27 mouse cellular contexts compared by ENCODE assay signal in genomic region chr14:117816008-117816407, GRCm38 (mm10).
"Had no signal": no experiment of that assay in that cellular context is flagged by ENCODE, and none has a peak within 500 bp of the region (broad histone marks: within the 10 kb centered on the region; RNA-seq: fewer than 3 reads in every experiment).

No protein-coding gene starts in this region.

- ATAC-seq: forebrain, embryonic 13.5 days; forebrain, embryonic 14.5 days; forebrain, embryonic 15.5 days; forebrain, embryonic 16.5 days; forebrain, postnatal 0 days had no signal

- H3K9ac ChIP-seq: embryonic facial prominence, embryonic 12.5 days; embryonic facial prominence, embryonic 13.5 days; embryonic facial prominence, embryonic 15.5 days; forebrain, embryonic 12.5 days; forebrain, embryonic 13.5 days; forebrain, embryonic 15.5 days; forebrain, postnatal 0 days had no signal

- H3K4me3 ChIP-seq: embryonic facial prominence, embryonic 10.5 days; embryonic facial prominence, embryonic 12.5 days; embryonic facial prominence, embryonic 13.5 days; embryonic facial prominence, embryonic 15.5 days; erythroblast, embryonic 14.5 days; forebrain, embryonic 10.5 days; forebrain, embryonic 12.5 days; forebrain, embryonic 13.5 days; forebrain, embryonic 15.5 days; gastrocnemius, adult 2 months; heart, adult 2 months; heart, embryonic 10.5 days had no signal

- H3K36me3 ChIP-seq: embryonic facial prominence, embryonic 10.5 days; embryonic facial prominence, embryonic 12.5 days; embryonic facial prominence, embryonic 13.5 days; embryonic facial prominence, embryonic 15.5 days; forebrain, embryonic 10.5 days; forebrain, embryonic 12.5 days; forebrain, embryonic 15.5 days; heart, embryonic 10.5 days had no signal

- H3K27me3 ChIP-seq: embryonic facial prominence, embryonic 12.5 days; embryonic facial prominence, embryonic 13.5 days; embryonic facial prominence, embryonic 15.5 days; forebrain, embryonic 12.5 days; forebrain, embryonic 13.5 days; forebrain, embryonic 15.5 days had no signal

- H3K4me1 ChIP-seq: embryonic facial prominence, embryonic 12.5 days; embryonic facial prominence, embryonic 13.5 days; heart, embryonic 10.5 days had no signal

- H3K9me3 ChIP-seq: embryonic facial prominence, embryonic 10.5 days; embryonic facial prominence, embryonic 12.5 days; embryonic facial prominence, embryonic 13.5 days; embryonic facial prominence, embryonic 15.5 days; forebrain, embryonic 10.5 days; forebrain, embryonic 12.5 days; forebrain, embryonic 13.5 days; forebrain, embryonic 15.5 days; heart, embryonic 10.5 days had no signal

- DNase-seq: cerebellum, adult 8-10 months; cerebellum, adult 9-10 months; cerebellum, adult 9-11 months; cerebellum, postnatal 14 days; cerebellum, postnatal 25 days; cerebellum, postnatal 36 days; embryo, embryonic 11 days; forebrain, postnatal 0 days; gastrocnemius, adult 2 months; gastrocnemius, postnatal 10 days; gastrocnemius, postnatal 14 days; gastrocnemius, postnatal 25 days; gastrocnemius, postnatal 36 days; heart, adult 18-20 months; heart, adult 2 months had no signal

- H3K27ac ChIP-seq: embryonic facial prominence, embryonic 10.5 days; embryonic facial prominence, embryonic 12.5 days; embryonic facial prominence, embryonic 13.5 days; embryonic facial prominence, embryonic 15.5 days; forebrain, embryonic 10.5 days; forebrain, embryonic 12.5 days; forebrain, embryonic 13.5 days; forebrain, embryonic 15.5 days; gastrocnemius, adult 2 months; heart, adult 2 months; heart, embryonic 10.5 days had no signal

- H3K4me2 ChIP-seq: embryonic facial prominence, embryonic 12.5 days; embryonic facial prominence, embryonic 13.5 days; embryonic facial prominence, embryonic 15.5 days; forebrain, embryonic 12.5 days; forebrain, embryonic 13.5 days; forebrain, embryonic 15.5 days had no signal
